In genomic region chr16:44565328-44566210, GRCm38 (mm10) we compare ENCODE assay signal across 9 mouse cellular contexts. TPM values are rescaled to one million over a fixed set of nuclear protein-coding genes. Genes with fewer than 3 reads are reported as not detected.
DNase-seq lines count a peak whose midpoint lies in the region; ATAC-seq and TF ChIP-seq lines count a peak whose summit lies in the region.
"Had no signal": no experiment of that assay in that cellular context is flagged by ENCODE, and none has a peak within 500 bp of the region (broad histone marks: within the 10 kb centered on the region; RNA-seq: fewer than 3 reads in every experiment).

No protein-coding gene starts in this region.

- DNase-seq in cerebellum, postnatal 10 days = peak; percentile 56 to 60
- DNase-seq in cerebellum, adult 9-10 months = no peak
- DNase-seq in lung, embryonic 14.5 days = peak; percentile 53
- no peak for DNase-seq in lung, postnatal 10 days
- DNase-seq in limb, embryonic 14.5 days (ENCODE audit: low spot score) = no peak
- DNase-seq in left cerebral cortex, adult 2 months (ENCODE audit: extremely low spot score in 1 of 2, low spot score in 2 of 2) = no peak
- DNase-seq in urinary bladder, postnatal 4 days (ENCODE audit: low spot score in 2 of 2) = no peak
- DNase-seq: thymus, adult 2 months had no signal

- peak; percentile 62; the same call in 1 of the 2 replicates for ATAC-seq in lung, embryonic 14.5 days (ENCODE audit: insufficient read depth)
- peak; percentile 80 for ATAC-seq in limb, embryonic 14.5 days (ENCODE audit: low FRiP score, low read depth)
- ATAC-seq in stomach, embryonic 16.5 days (ENCODE audit: insufficient read depth, low FRiP score) = no peak

- H3K4me2 ChIP-seq in lung, embryonic 14.5 days = peak overlapping the region; percentile 49
- H3K4me2 ChIP-seq in limb, embryonic 14.5 days (replicated peaks; ENCODE audit: low read depth, low read length, severe bottlenecking) = peak overlapping the region; percentile 45
- H3K4me2 ChIP-seq in stomach, embryonic 16.5 days (ENCODE audit: low read depth, low read length) = peak overlapping the region; percentile 14; the same call in 1 of the 2 replicates

- peak overlapping the region; percentile 11; the same call in 1 of the 2 replicates for H3K4me3 ChIP-seq in lung, embryonic 14.5 days (ENCODE audit: low read depth, low read length)
- H3K4me3 ChIP-seq in limb, embryonic 14.5 days (replicated peaks; ENCODE audit: low read length) = peak overlapping the region; percentile 20
- 0 out of 2 replicates have a peak overlapping the region, but pooled peaks have one; percentile 1 for H3K4me3 ChIP-seq in stomach, embryonic 16.5 days (replicated peaks; ENCODE audit: low read length)
- no peak overlapping the region for H3K4me3 ChIP-seq in left cerebral cortex, adult 2 months

- no peak overlapping the region for H3K27ac ChIP-seq in lung, embryonic 14.5 days (ENCODE audit: low read depth)
- H3K27ac ChIP-seq in limb, embryonic 14.5 days (replicated peaks; ENCODE audit: low read depth, low read length) = peak overlapping the region; percentile 64
- H3K27ac ChIP-seq in stomach, embryonic 16.5 days (ENCODE audit: low read length) = no peak overlapping the region
- no peak overlapping the region for H3K27ac ChIP-seq in left cerebral cortex, adult 2 months

- H3K9me3 ChIP-seq in lung, embryonic 14.5 days (ENCODE audit: low read depth, low read length) = no peaks in the 10 kb centered on the region
- H3K9me3 ChIP-seq in limb, embryonic 14.5 days (ENCODE audit: control insufficient read depth, low read length) = no peaks in the 10 kb centered on the region
- H3K9me3 ChIP-seq in stomach, embryonic 16.5 days (replicated peaks; ENCODE audit: control insufficient read depth, low read length) = no peaks in the 10 kb centered on the region

- no peaks in the 10 kb centered on the region for H3K27me3 ChIP-seq in lung, embryonic 14.5 days (ENCODE audit: insufficient read depth, low read length)
- H3K27me3 ChIP-seq in limb, embryonic 14.5 days (ENCODE audit: control insufficient read depth, insufficient read depth, low read length) = no peaks in the 10 kb centered on the region
- no peaks in the 10 kb centered on the region for H3K27me3 ChIP-seq in stomach, embryonic 16.5 days (ENCODE audit: control insufficient read depth, insufficient read depth, low read length)

- H3K9ac ChIP-seq in lung, embryonic 14.5 days = no peak overlapping the region
- peak overlapping the region; percentile 44 for H3K9ac ChIP-seq in limb, embryonic 14.5 days (ENCODE audit: low read depth, low read length, severe bottlenecking)
- H3K9ac ChIP-seq in stomach, embryonic 16.5 days (ENCODE audit: low read length) = 0 out of 2 replicates have a peak overlapping the region, but pooled peaks have one; percentile 11

- H3K36me3 ChIP-seq in lung, embryonic 14.5 days (ENCODE audit: insufficient read depth) = no peaks in the 10 kb centered on the region
- H3K36me3 ChIP-seq in limb, embryonic 14.5 days (ENCODE audit: control insufficient read depth, insufficient read depth, low read length) = no peaks in the 10 kb centered on the region
- no peaks in the 10 kb centered on the region for H3K36me3 ChIP-seq in stomach, embryonic 16.5 days (ENCODE audit: control insufficient read depth, insufficient read depth, low read length)

- intact Hi-C loops in left cerebral cortex, adult 2 months (cut with DNase I) = no loop called here

- TF ChIP-seq CTCF in lung, embryonic 14.5 days (IDR thresholded peaks at IDR 0.05; ENCODE audit: low read depth) = no peak
- no peak for TF ChIP-seq CTCF in left cerebral cortex, adult 2 months (IDR thresholded peaks at IDR 0.05)

- 29% methylated on average over 22 of the region's 22 CpGs for WGBS in lung, embryonic 14.5 days
- WGBS in limb, embryonic 14.5 days = 26% methylated on average over 22 of the region's 22 CpGs
- WGBS in stomach, embryonic 16.5 days = 47% methylated on average over 22 of the region's 22 CpGs

- TF ChIP-seq POLR2A in limb, embryonic 14.5 days (IDR thresholded peaks at IDR 0.05; ENCODE audit: borderline replicate concordance, extremely low read depth, insufficient read depth, insufficient read length) = no peak

- no peaks in the 10 kb centered on the region for H3K4me1 ChIP-seq in lung, embryonic 14.5 days (ENCODE audit: insufficient read depth)
- peaks cover 14% of the 10 kb centered on the region for H3K4me1 ChIP-seq in limb, embryonic 14.5 days (ENCODE audit: control insufficient read depth, insufficient read depth, low read length)
- 0 out of 2 replicates have a peak, but pooled peaks cover 9% of the 10 kb centered on the region for H3K4me1 ChIP-seq in stomach, embryonic 16.5 days (ENCODE audit: control insufficient read depth, insufficient read depth, low read length)

RNA-seq across cellular contexts. Expression of gene Boc, which starts 6.9 kb away (rescaled TPM):
- polyA plus RNA-seq in lung, embryonic 14.5 days (2014; fragmentation: Nextera tagmentation; extraction: Ambion mirVana) = 36.4 and 38.8 TPM in 2 replicates
- 91.4 and 121 TPM in 2 replicates for polyA plus RNA-seq in limb, embryonic 14.5 days (2012; rRNA removed)
- 59.8 and 72.3 TPM in 2 replicates for polyA plus RNA-seq in limb, embryonic 14.5 days (2014; fragmentation: Nextera tagmentation; extraction: Ambion mirVana)
- polyA plus RNA-seq in stomach, embryonic 16.5 days (2015; fragmentation: Nextera tagmentation; extraction: Ambion mirVana) = 16.9 and 17.9 TPM in 2 replicates
- 10 to 100 TPM; 18.7 to 20.0 TPM for total RNA-seq in left cerebral cortex, adult 2 months (2021)

Comparison
In these comparisons a context has a peak if more than half of its experiments do, and no peak if none do; other contexts are left out.
1. DNase-seq: peak in cerebellum, postnatal 10 days (2 of 2) and lung, embryonic 14.5 days (single experiment); none in cerebellum, adult 9-10 months (single experiment), lung, postnatal 10 days (single experiment), limb, embryonic 14.5 days (single experiment), left cerebral cortex, adult 2 months (0 of 2) and urinary bladder, postnatal 4 days (0 of 2).
2. Peak in every context shown above with its lines, with median percentiles within 50 percentile points of each other: H3K4me2 ChIP-seq.